Mouse (Mus musculus): ENCODE measurements around the gene Prrt1. TPM values are rescaled to one million over a fixed set of nuclear protein-coding genes. Genes with fewer than 3 reads are reported as not detected.

Prrt1 gene
- polyA plus RNA-seq, 1 experiment from 2014 or later: 0.31 TPM

GRCm38 (mm10) chr17:34605609-34606008, 23.7 kb upstream of the Prrt1 start:
- H3K27me3 ChIP-seq (ENCODE audit: control insufficient read depth, insufficient read depth, low read length): no peaks in the 10 kb centered on the region
- WGBS: 1% methylated on average over 30 of the region's 30 CpGs
- peak; percentile 51 for ATAC-seq (ENCODE audit: insufficient read depth, low FRiP score)
- peak overlapping the region; percentile 96 for H3K9ac ChIP-seq (ENCODE audit: low read length)
- H3K4me3 ChIP-seq (replicated peaks; ENCODE audit: low read length): peak overlapping the region; percentile 89
- H3K36me3 ChIP-seq (ENCODE audit: control insufficient read depth, insufficient read depth, low read length): peaks cover 3% of the 10 kb centered on the region; the same call in 1 of the 2 replicates
- H3K9me3 ChIP-seq (replicated peaks; ENCODE audit: control insufficient read depth, low read length): no peaks in the 10 kb centered on the region
- H3K4me1 ChIP-seq (ENCODE audit: control insufficient read depth, insufficient read depth, low read length): peaks cover 32% of the 10 kb centered on the region
- H3K27ac ChIP-seq (ENCODE audit: low read length): peak overlapping the region; percentile 96
- H3K4me2 ChIP-seq (ENCODE audit: low read depth, low read length): peak overlapping the region; percentile 92

DNA sequence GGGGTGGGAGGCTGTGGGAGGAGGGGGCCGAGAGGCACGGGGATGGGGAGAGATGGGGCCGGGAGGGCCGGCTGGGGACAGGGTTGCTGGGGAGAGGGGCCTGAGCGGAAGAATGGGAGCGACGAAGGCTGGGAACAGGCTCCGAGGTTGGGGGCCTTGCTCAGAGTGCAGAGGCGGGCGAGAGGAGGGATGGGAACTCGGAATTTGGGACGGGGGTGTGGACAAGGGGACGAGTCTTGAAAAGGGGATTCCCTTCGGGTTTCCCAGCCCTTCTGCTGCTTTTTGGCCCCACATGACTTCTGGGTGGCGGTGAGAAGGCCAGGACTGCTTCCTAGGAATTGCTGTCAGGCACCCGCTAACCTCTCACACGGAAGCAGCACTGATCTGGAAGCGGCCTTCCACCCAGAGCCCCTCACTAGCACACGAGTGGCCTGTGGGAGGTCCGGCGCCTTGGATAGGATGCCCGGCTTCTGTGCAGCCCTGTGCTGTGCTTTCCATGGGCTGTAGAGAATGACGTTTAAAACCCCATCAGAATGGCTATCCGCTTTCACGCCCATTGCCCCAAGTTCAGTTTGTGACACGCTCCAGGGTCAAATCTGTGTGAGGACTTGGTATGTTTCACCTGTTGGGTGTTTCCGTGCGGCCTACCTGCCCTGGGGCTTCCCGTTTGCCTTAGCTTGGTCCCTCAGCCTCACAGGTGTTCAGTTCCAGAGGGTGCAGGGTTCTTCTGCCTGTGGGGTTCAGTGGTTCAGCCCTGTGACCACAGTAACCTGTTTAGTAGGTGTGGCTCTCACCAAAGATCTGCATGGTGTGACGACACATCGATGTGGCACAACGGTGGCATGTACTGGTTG, 22.9 kb upstream of the Prrt1 start:
- Histone ChIP-seq H3K4me1 (ENCODE audit: control insufficient read depth, insufficient read depth, low read length) (peaks cover 32% of the 10 kb centered on the region), H3K9me3 (replicated peaks; ENCODE audit: control insufficient read depth, low read length) (no peaks in the 10 kb centered on the region), H3K9ac (ENCODE audit: low read length) (peak overlapping the region; percentile 96), H3K27ac (ENCODE audit: low read length) (peak overlapping the region; percentile 96), H3K36me3 (ENCODE audit: control insufficient read depth, insufficient read depth, low read length) (no peaks in the 10 kb centered on the region), H3K27me3 (ENCODE audit: control insufficient read depth, insufficient read depth, low read length) (no peaks in the 10 kb centered on the region), H3K4me2 (ENCODE audit: low read depth, low read length) (peak overlapping the region; percentile 92), H3K4me3 (replicated peaks; ENCODE audit: low read length) (peak overlapping the region; percentile 89)
- no peak for ATAC-seq (ENCODE audit: insufficient read depth, low FRiP score)
- 8% methylated on average over 32 of the region's 32 CpGs for WGBS

DNA sequence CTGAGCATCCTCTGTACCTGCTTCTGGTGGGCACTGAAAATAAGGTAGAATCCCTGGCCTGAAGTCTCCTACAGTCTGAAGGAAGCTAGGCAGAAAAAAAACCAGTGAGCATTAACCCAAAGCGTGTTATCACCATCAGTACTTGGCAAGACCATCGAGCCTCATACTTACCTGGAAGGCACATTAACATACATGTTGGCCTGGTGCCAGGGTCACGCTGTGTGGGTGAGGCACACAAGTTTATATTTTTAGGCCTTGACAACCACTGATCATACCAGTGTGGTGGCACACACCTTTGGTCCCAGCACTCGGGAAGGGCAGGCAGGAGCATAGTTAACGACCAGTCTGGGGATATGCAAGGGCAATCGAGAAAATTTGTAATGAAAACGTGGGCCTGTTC, 21.3 kb upstream of the Prrt1 start:
- 0 out of 2 replicates have a peak overlapping the region, but pooled peaks have one; percentile 28 for H3K9ac ChIP-seq (ENCODE audit: low read length)
- no peak for ATAC-seq (ENCODE audit: insufficient read depth, low FRiP score)
- 78% methylated on average over 7 of the region's 7 CpGs for WGBS
- no peak overlapping the region for H3K4me3 ChIP-seq (replicated peaks; ENCODE audit: low read length)
- peak overlapping the region; percentile 16; the same call in 1 of the 2 replicates for H3K27ac ChIP-seq (ENCODE audit: low read length)
- no peaks in the 10 kb centered on the region for H3K27me3 ChIP-seq (ENCODE audit: control insufficient read depth, insufficient read depth, low read length)
- no peak overlapping the region for H3K4me2 ChIP-seq (ENCODE audit: low read depth, low read length)
- peaks cover 21% of the 10 kb centered on the region for H3K4me1 ChIP-seq (ENCODE audit: control insufficient read depth, insufficient read depth, low read length)
- H3K9me3 ChIP-seq (replicated peaks; ENCODE audit: control insufficient read depth, low read length): no peaks in the 10 kb centered on the region
- 0 out of 2 replicates have a peak, but pooled peaks cover 11% of the 10 kb centered on the region for H3K36me3 ChIP-seq (ENCODE audit: control insufficient read depth, insufficient read depth, low read length)

DNA sequence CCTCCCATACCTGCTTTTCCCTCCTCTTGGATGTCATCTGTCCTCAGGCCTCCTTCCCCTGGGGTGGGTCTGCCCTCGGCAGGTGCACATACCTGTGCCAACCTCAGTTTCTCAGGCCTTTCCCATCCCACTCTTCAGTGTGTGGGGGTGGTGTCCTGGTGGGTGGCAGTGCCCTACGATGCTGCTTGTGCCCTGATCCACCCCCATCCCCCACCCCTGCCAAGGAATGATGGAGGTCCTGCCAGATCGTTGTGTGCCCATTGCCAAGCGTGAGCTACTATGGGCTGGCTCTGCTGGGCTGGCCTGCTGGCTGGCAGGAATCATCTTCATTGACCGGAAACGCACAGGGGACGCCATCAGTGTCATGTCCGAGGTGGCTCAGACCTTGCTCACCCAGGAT, 18.3 kb upstream of the Prrt1 start:
- ATAC-seq (ENCODE audit: insufficient read depth, low FRiP score): no peak
- Histone ChIP-seq H3K27ac (ENCODE audit: low read length) (no peak overlapping the region), H3K4me3 (replicated peaks; ENCODE audit: low read length) (no peak overlapping the region), H3K4me1 (ENCODE audit: control insufficient read depth, insufficient read depth, low read length) (peaks cover 11% of the 10 kb centered on the region), H3K9me3 (replicated peaks; ENCODE audit: control insufficient read depth, low read length) (no peaks in the 10 kb centered on the region), H3K4me2 (ENCODE audit: low read depth, low read length) (no peak overlapping the region), H3K36me3 (ENCODE audit: control insufficient read depth, insufficient read depth, low read length) (peaks cover 11% of the 10 kb centered on the region; the same call in 1 of the 2 replicates), H3K27me3 (ENCODE audit: control insufficient read depth, insufficient read depth, low read length) (no peaks in the 10 kb centered on the region), H3K9ac (ENCODE audit: low read length) (no peak overlapping the region)
- WGBS: 94% methylated on average over 8 of the region's 8 CpGs

- Histone ChIP-seq H3K4me3 (replicated peaks; ENCODE audit: low read length) (no peak overlapping the region), H3K4me2 (ENCODE audit: low read depth, low read length) (no peak overlapping the region), H3K27ac (ENCODE audit: low read length) (no peak overlapping the region), H3K9ac (ENCODE audit: low read length) (no peak overlapping the region), H3K4me1 (ENCODE audit: control insufficient read depth, insufficient read depth, low read length) (0 out of 2 replicates have a peak, but pooled peaks cover 5% of the 10 kb centered on the region), H3K27me3 (ENCODE audit: control insufficient read depth, insufficient read depth, low read length) (no peaks in the 10 kb centered on the region), H3K36me3 (ENCODE audit: control insufficient read depth, insufficient read depth, low read length) (peaks cover 11% of the 10 kb centered on the region; the same call in 1 of the 2 replicates), H3K9me3 (replicated peaks; ENCODE audit: control insufficient read depth, low read length) (no peaks in the 10 kb centered on the region)
- WGBS: 84% methylated on average over 11 of the region's 11 CpGs
- ATAC-seq (ENCODE audit: insufficient read depth, low FRiP score): no peak
Measured at GRCm38 (mm10) chr17:34613054-34613645, 16.2 kb upstream of the Prrt1 start.

DNA sequence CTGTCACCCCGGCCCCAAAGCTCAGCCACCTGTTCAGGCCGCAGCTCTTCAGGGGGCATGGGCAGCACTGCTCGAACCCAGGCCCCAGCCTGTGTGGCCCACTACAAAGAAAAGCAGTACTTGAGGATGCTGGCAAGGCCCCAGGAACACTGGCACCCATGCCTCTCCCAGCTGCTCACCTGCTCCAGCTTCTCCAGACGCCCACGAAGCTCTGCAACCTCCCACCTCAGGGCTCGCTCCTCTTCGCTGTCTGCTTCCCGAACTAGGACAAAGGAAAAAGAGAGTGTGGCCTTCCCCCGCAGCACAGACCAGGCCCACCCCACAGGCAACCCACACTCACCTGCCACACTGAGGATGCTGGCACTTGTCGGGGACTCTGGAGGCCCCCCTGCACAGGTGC, 15.5 kb upstream of the Prrt1 start:
- ATAC-seq (ENCODE audit: insufficient read depth, low FRiP score): no peak
- Histone ChIP-seq H3K27ac (ENCODE audit: low read length) (no peak overlapping the region), H3K4me3 (replicated peaks; ENCODE audit: low read length) (no peak overlapping the region), H3K9me3 (replicated peaks; ENCODE audit: control insufficient read depth, low read length) (no peaks in the 10 kb centered on the region), H3K36me3 (ENCODE audit: control insufficient read depth, insufficient read depth, low read length) (peaks cover 11% of the 10 kb centered on the region; the same call in 1 of the 2 replicates), H3K27me3 (ENCODE audit: control insufficient read depth, insufficient read depth, low read length) (no peaks in the 10 kb centered on the region), H3K4me1 (ENCODE audit: control insufficient read depth, insufficient read depth, low read length) (no peaks in the 10 kb centered on the region), H3K9ac (ENCODE audit: low read length) (no peak overlapping the region), H3K4me2 (ENCODE audit: low read depth, low read length) (no peak overlapping the region)
- 94% methylated on average over 10 of the region's 10 CpGs for WGBS

DNA sequence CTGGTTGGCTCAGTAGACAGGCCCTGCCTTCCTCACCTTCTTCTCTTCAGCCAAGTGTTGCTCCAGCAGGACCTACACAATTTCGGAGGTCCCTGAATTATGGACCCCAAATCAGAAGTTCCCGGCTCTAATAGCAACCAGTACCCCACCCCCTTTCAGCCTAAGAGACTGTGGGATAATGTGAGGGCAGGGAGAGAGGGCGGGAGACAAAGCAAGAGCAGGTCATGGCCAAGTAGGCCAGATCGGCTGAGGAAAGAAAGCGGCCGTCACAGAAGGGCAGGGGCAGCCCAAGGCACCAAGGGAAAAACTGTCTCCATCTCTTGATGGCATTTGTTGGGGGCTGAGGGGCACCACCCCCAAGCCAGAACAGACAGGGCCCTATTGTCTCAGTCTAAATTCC, 13.5 kb upstream of the Prrt1 start, which contains the start of gene Egfl8:
TSS of gene Egfl8 (minus strand) at position 101 of the 400 bp plus-strand sequence.
- H3K4me1 ChIP-seq (ENCODE audit: control insufficient read depth, insufficient read depth, low read length): no peaks in the 10 kb centered on the region
- H3K9me3 ChIP-seq (replicated peaks; ENCODE audit: control insufficient read depth, low read length): no peaks in the 10 kb centered on the region
- WGBS: 75% methylated on average over 6 of the region's 6 CpGs
- H3K36me3 ChIP-seq (ENCODE audit: control insufficient read depth, insufficient read depth, low read length): peaks cover 20% of the 10 kb centered on the region
- H3K9ac ChIP-seq (ENCODE audit: low read length): 0 out of 2 replicates have a peak within 1 kb of the TSS, but pooled peaks have one; percentile 35
- no peak for ATAC-seq (ENCODE audit: insufficient read depth, low FRiP score)
- H3K27me3 ChIP-seq (ENCODE audit: control insufficient read depth, insufficient read depth, low read length): no peaks in the 10 kb centered on the region
- no peak within 1 kb of the TSS for H3K4me3 ChIP-seq (replicated peaks; ENCODE audit: low read length)
- no peak within 1 kb of the TSS; the same call in 1 of the 2 replicates for H3K27ac ChIP-seq (ENCODE audit: low read length)
- no peak within 1 kb of the TSS for H3K4me2 ChIP-seq (ENCODE audit: low read depth, low read length)

- Histone ChIP-seq H3K4me2 (ENCODE audit: low read depth, low read length) (no peak overlapping the region), H3K4me1 (ENCODE audit: control insufficient read depth, insufficient read depth, low read length) (no peaks in the 10 kb centered on the region), H3K27me3 (ENCODE audit: control insufficient read depth, insufficient read depth, low read length) (no peaks in the 10 kb centered on the region), H3K9me3 (replicated peaks; ENCODE audit: control insufficient read depth, low read length) (no peaks in the 10 kb centered on the region), H3K27ac (ENCODE audit: low read length) (no peak overlapping the region), H3K4me3 (replicated peaks; ENCODE audit: low read length) (no peak overlapping the region), H3K9ac (ENCODE audit: low read length) (no peak overlapping the region), H3K36me3 (ENCODE audit: control insufficient read depth, insufficient read depth, low read length) (peaks cover 14% of the 10 kb centered on the region)
- WGBS: 25% methylated on average over 6 of the region's 6 CpGs
- no peak; the same call in 1 of the 2 replicates for ATAC-seq (ENCODE audit: insufficient read depth, low FRiP score)
Measured at GRCm38 (mm10) chr17:34618999-34619398, 10.3 kb upstream of the Prrt1 start.

DNA sequence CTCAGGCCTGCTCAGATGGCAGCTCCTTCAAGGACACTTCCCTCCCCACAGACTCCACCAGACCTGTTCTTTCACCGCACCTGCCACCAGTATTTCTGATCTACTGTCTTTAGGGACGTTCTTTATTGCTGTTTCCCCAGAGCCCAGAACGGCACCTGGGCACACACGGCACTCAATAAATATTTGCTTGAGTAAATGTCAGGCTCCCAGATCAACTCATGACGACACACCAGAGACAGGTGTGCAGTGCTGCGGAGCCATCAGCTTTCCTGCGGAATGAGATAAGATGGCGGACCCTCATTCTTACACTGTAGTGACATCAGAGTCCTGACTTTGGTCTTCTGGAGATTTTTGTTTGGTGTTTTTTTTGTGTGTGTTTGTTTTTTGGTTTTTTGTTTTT, 8.3 kb upstream of the Prrt1 start:
- H3K27ac ChIP-seq (ENCODE audit: low read length): no peak overlapping the region
- H3K4me3 ChIP-seq (replicated peaks; ENCODE audit: low read length): no peak overlapping the region
- no peak for ATAC-seq (ENCODE audit: insufficient read depth, low FRiP score)
- no peaks in the 10 kb centered on the region for H3K27me3 ChIP-seq (ENCODE audit: control insufficient read depth, insufficient read depth, low read length)
- H3K4me2 ChIP-seq (ENCODE audit: low read depth, low read length): no peak overlapping the region
- H3K36me3 ChIP-seq (ENCODE audit: control insufficient read depth, insufficient read depth, low read length): peaks cover 14% of the 10 kb centered on the region; the same call in 1 of the 2 replicates
- H3K9me3 ChIP-seq (replicated peaks; ENCODE audit: control insufficient read depth, low read length): no peaks in the 10 kb centered on the region
- H3K9ac ChIP-seq (ENCODE audit: low read length): no peak overlapping the region
- H3K4me1 ChIP-seq (ENCODE audit: control insufficient read depth, insufficient read depth, low read length): peaks cover under 1% of the 10 kb centered on the region; the same call in 1 of the 2 replicates
- WGBS: 69% methylated on average over 8 of the region's 8 CpGs
